Mouse (Mus musculus): Measurements from ENCODE around the gene Tbcb.

DNA sequence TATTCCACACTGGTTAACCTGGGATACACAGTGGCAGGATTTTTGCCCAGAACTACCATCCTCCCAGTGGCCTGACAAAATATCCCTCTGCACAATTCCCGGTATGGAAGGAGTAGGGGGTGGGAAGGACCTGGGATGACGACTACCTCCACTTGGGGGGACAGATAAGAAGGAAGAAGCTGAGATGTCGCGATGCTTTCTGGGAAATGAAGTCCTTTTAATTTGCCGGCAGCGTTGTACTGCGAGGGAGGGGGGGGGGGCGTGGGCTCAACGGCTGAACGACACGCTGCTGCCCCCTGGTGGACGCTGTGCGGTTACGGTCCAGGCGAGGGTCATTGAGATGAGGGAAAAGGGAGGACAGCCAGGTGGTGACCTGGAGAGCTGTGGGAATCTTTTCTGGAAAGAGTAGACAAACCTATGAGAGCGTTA lies 15.3 kb downstream of the Tbcb start:
- TF ChIP-seq EP300 (IDR thresholded peaks at IDR 0.05) (0 out of 2 replicates have a peak, but pooled peaks have one; percentile 9), CTCF (IDR thresholded peaks at IDR 0.05) (peak; percentile 98)

Data from lung, postnatal 0 days (tissue).